Comparison of ENCODE assay signal across 10 mouse cellular contexts in genomic region chr8:34353140-34353855, GRCm38 (mm10).
DNase-seq lines count a peak whose midpoint lies in the region; ATAC-seq and TF ChIP-seq lines count a peak whose summit lies in the region.
"Had no signal": no experiment of that assay in that cellular context is flagged by ENCODE, and none has a peak within 500 bp of the region (broad histone marks: within the 10 kb centered on the region; RNA-seq: fewer than 3 reads in every experiment).

No protein-coding gene starts in this region.

- H3K4me2 ChIP-seq in forebrain, embryonic 14.5 days (ENCODE audit: low read length) = no peak overlapping the region
- H3K4me2 ChIP-seq in limb, embryonic 11.5 days (ENCODE audit: low read depth, severe bottlenecking) = no peak overlapping the region
- H3K4me2 ChIP-seq in stomach, postnatal 0 days (replicated peaks; ENCODE audit: low read depth) = no peak overlapping the region

- H3K27me3 ChIP-seq in forebrain, embryonic 14.5 days (replicated peaks; ENCODE audit: control insufficient read depth, insufficient read depth, low read length) = no peaks in the 10 kb centered on the region
- H3K27me3 ChIP-seq in limb, embryonic 11.5 days (ENCODE audit: control insufficient read depth, insufficient read depth, low read length) = no peaks in the 10 kb centered on the region
- no peaks in the 10 kb centered on the region for H3K27me3 ChIP-seq in stomach, postnatal 0 days (ENCODE audit: control insufficient read depth, insufficient read depth, low read length)

- no peak overlapping the region for H3K4me3 ChIP-seq in forebrain, embryonic 14.5 days (ENCODE audit: low read depth, low read length)
- no peak overlapping the region for H3K4me3 ChIP-seq in limb, embryonic 11.5 days (ENCODE audit: low read depth, low read length)
- no peak overlapping the region for H3K4me3 ChIP-seq in stomach, postnatal 0 days (ENCODE audit: low read depth, low read length)

- DNase-seq in embryo, embryonic 11 days = peak; percentile 14
- no peak for DNase-seq in embryo, embryonic 9.5 days (ENCODE audit: extremely low spot score)
- DNase-seq in forebrain, embryonic 14.5 days (ENCODE audit: low spot score) = peak; percentile 33
- DNase-seq in limb, embryonic 11.5 days (ENCODE audit: low spot score) = peak; percentile 28
- no peak for DNase-seq in stomach, postnatal 0 days (ENCODE audit: low spot score)
- no peak for DNase-seq in right cerebral cortex, adult 2 months (ENCODE audit: low spot score in 2 of 2)
- DNase-seq in cerebellum, postnatal 36 days = no peak
- DNase-seq: kidney, postnatal 36 days; lung, adult 2 months had no signal

- no peak overlapping the region for H3K9ac ChIP-seq in forebrain, embryonic 14.5 days (ENCODE audit: low read length)
- H3K9ac ChIP-seq in limb, embryonic 11.5 days (ENCODE audit: low read length) = no peak overlapping the region
- no peak overlapping the region for H3K9ac ChIP-seq in stomach, postnatal 0 days (ENCODE audit: low read length)

- no peaks in the 10 kb centered on the region for H3K9me3 ChIP-seq in forebrain, embryonic 14.5 days (replicated peaks; ENCODE audit: control insufficient read depth, low read length)
- H3K9me3 ChIP-seq in limb, embryonic 11.5 days (ENCODE audit: control insufficient read depth, low read length) = no peaks in the 10 kb centered on the region
- H3K9me3 ChIP-seq in stomach, postnatal 0 days (ENCODE audit: control insufficient read depth, low read length) = no peaks in the 10 kb centered on the region

- H3K27ac ChIP-seq in forebrain, embryonic 14.5 days (ENCODE audit: low read depth, low read length) = peak overlapping the region; percentile 14; the same call in 1 of the 2 replicates
- no peak overlapping the region for H3K27ac ChIP-seq in limb, embryonic 11.5 days (replicated peaks; ENCODE audit: low read depth, low read length)
- no peak overlapping the region for H3K27ac ChIP-seq in stomach, postnatal 0 days (replicated peaks)

- WGBS in forebrain, embryonic 14.5 days = 6% methylated on average over 6 of the region's 6 CpGs
- WGBS in limb, embryonic 11.5 days = 56% methylated on average over 6 of the region's 6 CpGs
- WGBS in stomach, postnatal 0 days = 62% methylated on average over 6 of the region's 6 CpGs

- peaks cover 11% of the 10 kb centered on the region; the same call in 1 of the 2 replicates for H3K4me1 ChIP-seq in forebrain, embryonic 14.5 days (ENCODE audit: control insufficient read depth, insufficient read depth, low read length)
- no peaks in the 10 kb centered on the region for H3K4me1 ChIP-seq in limb, embryonic 11.5 days (ENCODE audit: control insufficient read depth, insufficient read depth, low read length)
- no peaks in the 10 kb centered on the region for H3K4me1 ChIP-seq in stomach, postnatal 0 days (replicated peaks; ENCODE audit: control insufficient read depth, insufficient read depth)

- H3K36me3 ChIP-seq in forebrain, embryonic 14.5 days (ENCODE audit: control insufficient read depth, insufficient read depth, low read length) = no peaks in the 10 kb centered on the region
- no peaks in the 10 kb centered on the region for H3K36me3 ChIP-seq in limb, embryonic 11.5 days (ENCODE audit: control insufficient read depth, insufficient read depth, low read length)
- H3K36me3 ChIP-seq in stomach, postnatal 0 days (ENCODE audit: control insufficient read depth, insufficient read depth, low read length) = no peaks in the 10 kb centered on the region

- ATAC-seq in forebrain, embryonic 14.5 days = peak; percentile 55; the same call in 1 of the 2 replicates
- no peak for ATAC-seq in limb, embryonic 11.5 days (ENCODE audit: insufficient number of reproducible peaks, low FRiP score, low TSS enrichment, low read depth)
- 0 out of 2 replicates have a peak, but pooled peaks have one; percentile 18 for ATAC-seq in stomach, postnatal 0 days (ENCODE audit: low FRiP score, low TSS enrichment)
- ATAC-seq in megakaryocyte progenitor cell, adult 5-6 weeks (replicated peaks; ENCODE audit: poor library complexity) = no peak

- no peak for TF ChIP-seq CTCF in stomach, postnatal 0 days (IDR thresholded peaks at IDR 0.05; ENCODE audit: low read depth)

- no peak for TF ChIP-seq EP300 in stomach, postnatal 0 days (optimal IDR thresholded peaks at IDR 0.05)

Comparison
In these comparisons a context has a peak if more than half of its experiments do, and no peak if none do; other contexts are left out.
1. DNase-seq: peak in embryo, embryonic 11 days (single experiment), forebrain, embryonic 14.5 days (single experiment) and limb, embryonic 11.5 days (single experiment); none in embryo, embryonic 9.5 days (single experiment), stomach, postnatal 0 days (single experiment), right cerebral cortex, adult 2 months (0 of 2) and cerebellum, postnatal 36 days (0 of 2).
2. ATAC-seq: peak in forebrain, embryonic 14.5 days (single experiment) and stomach, postnatal 0 days (single experiment); none in limb, embryonic 11.5 days (single experiment) and megakaryocyte progenitor cell, adult 5-6 weeks (single experiment).